Mouse (Mus musculus) hindbrain, embryonic 10.5 days (tissue): Measurements from ENCODE around the gene Tex2. TPM values are rescaled to one million over a fixed set of nuclear protein-coding genes. Genes with fewer than 3 reads are reported as not detected.
"Not testable (repeated sequence)": the region's sequence is repeated elsewhere in the genome, so short reads cannot be mapped to it uniquely, and the experiment has no call there.

Experiments used
- DNase-seq: peaks from one replicate; pipeline ENCODE4 v3.0.0-alpha.2; 2017; ENCODE audit warnings: low spot score
- H3K27ac ChIP-seq: fragments of 300-500 bp; sonication (generic); 2 replicates; pipeline ENCODE4 v1.5.1; 2016; ENCODE audit warnings: mild to moderate bottlenecking, moderate library complexity
- H3K27me3 ChIP-seq: fragments of 300-500 bp; sonication (generic); 2 replicates; pipeline ENCODE4 v1.6.1; 2016; ENCODE audit warnings: mild to moderate bottlenecking; ENCODE audit not compliant: poor library complexity, insufficient read depth, severe bottlenecking
- H3K36me3 ChIP-seq: fragments of 300-500 bp; sonication (generic); 2 replicates; pipeline ENCODE4 v1.6.1; 2016; ENCODE audit warnings: mild to moderate bottlenecking, moderate library complexity
- H3K4me1 ChIP-seq: fragments of 300-500 bp; sonication (generic); replicated peaks from 2 replicates; pipeline ENCODE4 v1.6.1; 2016; ENCODE audit warnings: mild to moderate bottlenecking
- H3K4me3 ChIP-seq: fragments of 300-500 bp; sonication (generic); 2 replicates; pipeline ENCODE4 v1.5.1; 2016; ENCODE audit warnings: mild to moderate bottlenecking, moderate library complexity
- H3K9me3 ChIP-seq: fragments of 300-500 bp; sonication (generic); 2 replicates; pipeline ENCODE4 v1.6.1; 2016; ENCODE audit warnings: mild to moderate bottlenecking, moderate library complexity
- WGBS: fragments of 180-500 bp; shearing (Covaris S2); methylation state at CpG from one replicate; pipeline ENCODE4 v1.1.7; 2016; 5-methylcytosine and 5-hydroxymethylcytosine counted together
- polyA plus RNA-seq: library from polyadenylated mRNA; unstranded; fragments of >200 nt; fragmentation: Nextera tagmentation; extraction: Ambion mirVana; gene quantifications from 2 replicates; pipeline ENCODE4 v1.2.1, GENCODE M21; 2016

The Tex2 gene
- polyA plus RNA-seq, 1 experiment from 2014 or later: 7.9 TPM

GRCm38 (mm10) chr11:106588781-106589180, 24.4 kb downstream of the Tex2 start:
- Histone ChIP-seq H3K27ac (no peak overlapping the region), H3K36me3 (peaks cover 6% of the 10 kb centered on the region; the same call in 1 of the 2 replicates), H3K4me1 (peaks cover 29% of the 10 kb centered on the region), H3K4me3 (no peak overlapping the region), H3K9me3 (no peaks in the 10 kb centered on the region), H3K27me3 (no peaks in the 10 kb centered on the region)
- no peak for DNase-seq
- 49% methylated on average over 8 of the region's 8 CpGs for WGBS

- WGBS: 86% methylated on average over 10 of the region's 10 CpGs
- no peaks in the 10 kb centered on the region for H3K27me3 ChIP-seq
- peaks cover 6% of the 10 kb centered on the region; the same call in 1 of the 2 replicates for H3K36me3 ChIP-seq
- peaks cover 31% of the 10 kb centered on the region for H3K4me1 ChIP-seq
- H3K27ac ChIP-seq: no peak overlapping the region
- no peak for DNase-seq
- H3K9me3 ChIP-seq: no peaks in the 10 kb centered on the region
- no peak overlapping the region for H3K4me3 ChIP-seq
Observed at GRCm38 (mm10) chr11:106587786-106588519, 25.3 kb downstream of the Tex2 start.

GRCm38 (mm10) chr11:106583801-106584200, 29.4 kb downstream of the Tex2 start:
- DNase-seq: no peak
- WGBS: 90% methylated on average over 1 of the region's 1 CpGs
- Histone ChIP-seq H3K4me3 (no peak overlapping the region), H3K9me3 (no peaks in the 10 kb centered on the region), H3K27me3 (no peaks in the 10 kb centered on the region), H3K4me1 (peaks cover 10% of the 10 kb centered on the region), H3K27ac (no peak overlapping the region), H3K36me3 (no peaks in the 10 kb centered on the region)

- Histone ChIP-seq H3K4me1 (0 out of 2 replicates have a peak, but pooled peaks cover 4% of the 10 kb centered on the region), H3K4me3 (no peak overlapping the region), H3K27me3 (no peaks in the 10 kb centered on the region), H3K9me3 (no peaks in the 10 kb centered on the region), H3K36me3 (no peaks in the 10 kb centered on the region), H3K27ac (no peak overlapping the region)
- no peak for DNase-seq
- 95% methylated on average over 10 of the region's 10 CpGs for WGBS
Observed at GRCm38 (mm10) chr11:106581357-106581756, 31.9 kb downstream of the Tex2 start.

- no peak overlapping the region for H3K27ac ChIP-seq
- no peaks in the 10 kb centered on the region for H3K9me3 ChIP-seq
- H3K27me3 ChIP-seq: no peaks in the 10 kb centered on the region
- no peaks in the 10 kb centered on the region for H3K36me3 ChIP-seq
- 95% methylated on average over 8 of the region's 8 CpGs for WGBS
- H3K4me1 ChIP-seq: peaks cover 11% of the 10 kb centered on the region; the same call in 1 of the 2 replicates
- DNase-seq: no peak
- H3K4me3 ChIP-seq: no peak overlapping the region
Observed at GRCm38 (mm10) chr11:106580468-106580867, 32.8 kb downstream of the Tex2 start.

- H3K4me1 ChIP-seq: peaks cover 15% of the 10 kb centered on the region
- H3K27me3 ChIP-seq: no peaks in the 10 kb centered on the region
- no peaks in the 10 kb centered on the region for H3K36me3 ChIP-seq
- no peak for DNase-seq
- no peak overlapping the region for H3K4me3 ChIP-seq
- no peaks in the 10 kb centered on the region for H3K9me3 ChIP-seq
- H3K27ac ChIP-seq: no peak overlapping the region
- WGBS: 73% methylated on average over 5 of the region's 5 CpGs
Observed at GRCm38 (mm10) chr11:106579957-106580356, 33.3 kb downstream of the Tex2 start.

- no peaks in the 10 kb centered on the region for H3K9me3 ChIP-seq
Observed at GRCm38 (mm10) chr11:106579146-106579545, 34.1 kb downstream of the Tex2 start.

GRCm38 (mm10) chr11:106577624-106578355, 35.4 kb downstream of the Tex2 start:
- H3K27ac ChIP-seq, DNase-seq, H3K36me3 ChIP-seq, H3K4me3 ChIP-seq, H3K9me3 ChIP-seq, H3K27me3 ChIP-seq: not testable (repeated sequence)
- peaks cover 32% of the 10 kb centered on the region for H3K4me1 ChIP-seq
- 95% methylated on average over 10 of the region's 10 CpGs for WGBS

More at GRCm38 (mm10) chr11:106579146-106579545, 34.1 kb downstream of the Tex2 start:
- Histone ChIP-seq H3K4me3 (no peak overlapping the region), H3K36me3 (no peaks in the 10 kb centered on the region), H3K27me3 (no peaks in the 10 kb centered on the region), H3K27ac (no peak overlapping the region), H3K4me1 (peaks cover 22% of the 10 kb centered on the region)
- WGBS: 91% methylated on average over 2 of the region's 2 CpGs
- DNase-seq: no peak

- no peak for DNase-seq
- 84% methylated on average over 9 of the region's 9 CpGs for WGBS
- H3K27ac ChIP-seq: no peak overlapping the region
- no peaks in the 10 kb centered on the region for H3K27me3 ChIP-seq
- H3K36me3 ChIP-seq: no peaks in the 10 kb centered on the region
- H3K4me1 ChIP-seq: peaks cover 53% of the 10 kb centered on the region
- H3K9me3 ChIP-seq: no peaks in the 10 kb centered on the region
- H3K4me3 ChIP-seq: no peak overlapping the region
Observed at GRCm38 (mm10) chr11:106574456-106574855, 38.8 kb downstream of the Tex2 start.

GRCm38 (mm10) chr11:106573476-106574240, 39.6 kb downstream of the Tex2 start:
- no peak for DNase-seq
- Histone ChIP-seq H3K36me3 (no peaks in the 10 kb centered on the region), H3K4me1 (peaks cover 59% of the 10 kb centered on the region), H3K27ac (peak overlapping the region; percentile 54), H3K27me3 (no peaks in the 10 kb centered on the region), H3K9me3 (no peaks in the 10 kb centered on the region), H3K4me3 (no peak overlapping the region)
- 71% methylated on average over 9 of the region's 9 CpGs for WGBS

GRCm38 (mm10) chr11:106572958-106573357, 40.3 kb downstream of the Tex2 start:
- H3K27ac ChIP-seq: peak overlapping the region; percentile 54
- H3K9me3 ChIP-seq: no peaks in the 10 kb centered on the region
- H3K27me3 ChIP-seq: no peaks in the 10 kb centered on the region
- WGBS: 85% methylated on average over 9 of the region's 9 CpGs
- H3K36me3 ChIP-seq: peaks cover 3% of the 10 kb centered on the region
- no peak for DNase-seq
- H3K4me1 ChIP-seq: peaks cover 66% of the 10 kb centered on the region
- H3K4me3 ChIP-seq: no peak overlapping the region

GRCm38 (mm10) chr11:106572020-106572782, 41.0 kb downstream of the Tex2 start:
- no peak for DNase-seq
- H3K4me3 ChIP-seq: no peak overlapping the region
- no peaks in the 10 kb centered on the region for H3K27me3 ChIP-seq
- H3K9me3 ChIP-seq: no peaks in the 10 kb centered on the region
- 64% methylated on average over 15 of the region's 15 CpGs for WGBS
- peak overlapping the region; percentile 36 for H3K27ac ChIP-seq
- H3K36me3 ChIP-seq: peaks cover 10% of the 10 kb centered on the region
- peaks cover 68% of the 10 kb centered on the region for H3K4me1 ChIP-seq
